Mouse (Mus musculus) lung, postnatal 10 days (tissue): Measurements from ENCODE around the gene Atn1.

Source experiments
- DNase-seq: peaks from one replicate; pipeline ENCODE4 v3.0.0; 2021

Gene Atn1

DNA sequence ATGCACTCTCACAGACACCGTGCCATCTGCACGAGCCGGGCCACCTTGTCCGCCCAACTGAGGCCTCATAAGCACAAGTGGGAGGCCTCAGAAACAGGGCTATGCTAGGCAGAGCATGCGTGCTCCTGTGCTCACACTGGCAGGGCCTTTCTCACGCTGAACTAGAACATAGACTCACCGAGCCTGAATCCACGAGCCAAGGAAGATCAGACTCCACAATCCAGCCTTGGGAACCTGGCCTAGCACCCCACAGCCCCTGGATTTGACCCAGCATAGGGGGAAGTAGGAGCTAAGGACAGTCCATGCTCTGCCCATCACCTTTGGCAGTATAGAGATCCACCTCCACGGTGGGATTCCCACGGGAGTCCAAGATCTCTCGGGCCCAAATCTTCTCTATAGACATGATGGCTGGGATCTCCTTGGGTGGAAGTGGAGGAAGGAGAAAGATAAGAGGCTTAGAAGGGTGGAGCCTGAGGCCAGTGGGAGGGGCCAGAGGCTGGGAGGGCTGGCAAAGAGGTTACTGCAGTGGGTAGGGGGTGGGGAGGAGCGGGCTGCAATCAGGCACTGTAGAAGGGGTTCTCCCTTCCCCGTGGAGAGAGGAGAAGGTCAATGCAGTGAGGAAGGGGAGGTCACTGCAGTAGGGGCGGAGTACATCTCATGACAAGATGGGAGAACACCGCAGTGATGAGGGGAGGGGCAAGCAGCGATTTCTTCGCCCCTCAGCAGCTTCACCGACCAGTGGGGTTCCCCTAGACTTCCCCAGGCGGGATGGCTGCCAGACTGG lies 11.8 kb upstream of the Atn1 start:
- DNase-seq, result peak; percentile 44

DNA sequence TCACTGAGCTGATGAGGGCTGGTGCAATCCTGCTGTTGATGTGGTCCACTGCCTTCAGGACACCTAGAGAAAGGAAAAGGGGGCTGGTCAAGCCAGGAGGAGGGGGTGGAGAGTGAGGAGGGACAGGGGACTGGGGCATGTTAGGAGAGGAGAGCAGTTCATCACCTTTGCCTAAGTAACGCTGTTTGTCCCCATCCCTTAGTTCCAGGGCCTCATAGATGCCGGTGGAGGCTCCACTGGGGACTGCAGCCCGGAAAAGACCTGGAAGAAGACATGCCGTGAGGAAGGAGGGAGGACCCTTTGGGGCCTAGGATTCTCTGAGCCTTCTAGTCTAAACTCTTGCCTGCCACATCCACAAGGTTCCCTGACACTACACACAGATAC lies 11.2 kb upstream of the Atn1 start:
- DNase-seq, result no peak

DNA sequence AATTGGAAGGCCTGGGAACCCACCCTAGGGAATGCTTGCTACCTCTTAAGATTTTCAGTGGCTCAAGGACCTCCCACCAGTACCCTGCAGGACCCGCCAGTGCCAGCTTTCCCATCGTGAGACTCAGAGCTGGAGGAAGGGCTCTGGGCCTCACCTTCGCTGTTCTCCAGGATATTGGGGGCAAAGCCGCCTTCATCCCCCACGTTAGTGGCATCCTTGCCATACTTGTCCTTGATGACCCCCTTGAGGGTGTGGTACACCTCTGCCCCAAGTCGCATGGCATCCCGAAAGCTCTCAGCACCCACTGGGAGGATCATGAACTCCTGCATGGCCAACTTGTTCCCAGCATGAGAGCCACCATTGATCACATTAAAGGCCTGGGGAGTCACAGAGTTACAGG lies 9.6 kb upstream of the Atn1 start:
- no peak for DNase-seq

DNA sequence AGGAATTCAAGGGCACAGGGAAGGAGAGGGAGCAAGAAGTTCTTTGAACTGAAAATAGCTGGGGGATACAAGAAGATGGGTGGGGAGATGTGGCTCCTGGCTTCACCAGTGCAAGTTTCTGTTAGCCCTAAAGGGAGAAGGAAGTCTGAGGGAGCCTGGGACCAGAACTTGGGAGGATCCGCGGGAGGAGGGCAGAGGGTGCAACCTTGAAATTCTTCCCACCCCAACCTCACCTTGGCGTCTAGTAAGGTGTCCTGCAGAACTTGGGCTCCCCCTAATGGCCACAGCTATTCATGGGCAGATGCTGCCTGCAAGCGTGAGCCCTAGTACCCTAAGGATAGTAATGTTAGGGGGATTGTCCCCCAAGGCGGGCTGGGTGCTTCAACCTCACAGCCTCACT lies 2.9 kb upstream of the Atn1 start:
- peak; percentile 92 for DNase-seq

DNA sequence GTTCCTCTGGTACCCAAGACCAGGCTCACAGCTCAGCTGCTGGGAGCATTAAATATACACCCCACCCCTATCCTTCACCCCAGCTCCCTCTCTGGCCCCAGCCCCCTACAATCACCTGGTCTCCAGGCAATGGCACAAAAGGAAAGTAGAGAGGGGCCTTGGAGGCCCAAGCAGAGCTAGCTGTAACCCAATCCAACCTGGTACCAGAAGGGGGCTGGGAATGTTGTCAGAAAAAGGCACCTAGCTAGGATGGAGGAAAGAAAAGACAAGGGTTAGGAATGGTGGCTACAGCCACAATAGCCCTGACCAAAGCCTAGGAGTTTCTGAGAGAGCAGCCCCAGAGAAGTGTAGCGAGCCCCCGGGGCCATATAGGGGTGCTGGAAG lies 2.5 kb upstream of the Atn1 start:
- DNase-seq, result peak; percentile 12

DNA sequence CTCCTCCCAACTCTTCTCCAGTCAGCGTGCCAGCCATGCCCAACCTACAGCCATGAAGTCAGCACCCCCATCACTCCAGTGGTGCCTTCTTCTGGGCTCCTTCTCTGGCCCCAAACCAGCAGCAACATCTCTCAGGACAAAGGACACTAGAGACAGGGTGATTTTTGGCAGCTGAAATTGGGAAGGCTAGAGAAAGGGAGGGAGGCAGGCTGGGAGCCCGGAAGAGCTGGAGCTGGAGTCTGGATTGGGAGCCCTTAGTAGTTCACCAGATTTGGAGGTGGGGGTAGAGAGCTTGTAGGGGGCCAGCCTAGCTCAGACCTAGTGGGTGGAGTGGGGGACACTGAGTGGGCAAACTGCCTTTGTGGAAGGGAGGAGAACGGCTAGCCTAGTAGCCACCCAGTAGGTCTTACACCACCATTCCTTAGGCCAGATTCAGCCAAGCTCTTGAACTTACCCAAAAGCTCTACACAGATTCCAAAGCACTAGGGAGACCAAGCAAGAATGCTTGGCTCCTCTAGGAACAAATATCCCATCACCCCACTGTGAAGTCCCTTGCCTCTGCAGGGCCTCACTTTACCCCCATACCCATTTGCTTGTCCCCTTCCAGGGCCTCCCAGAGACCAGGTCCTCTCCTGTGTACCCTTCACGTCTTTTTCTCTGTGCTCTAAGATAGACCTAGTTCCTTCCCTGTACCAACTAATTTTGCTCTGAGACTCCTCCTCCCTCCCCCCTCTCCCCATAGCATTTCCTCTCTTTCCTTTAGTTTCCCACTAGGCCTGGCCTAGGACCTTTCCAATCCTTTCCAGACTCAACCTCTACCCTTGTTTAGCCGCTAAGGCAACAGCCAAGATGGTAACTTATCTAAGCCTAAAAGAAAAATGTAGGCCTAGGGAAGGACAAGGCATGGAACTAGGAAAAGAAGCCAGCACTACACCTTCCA lies 1.9 kb upstream of the Atn1 start:
- peak; percentile 81 for DNase-seq

DNA sequence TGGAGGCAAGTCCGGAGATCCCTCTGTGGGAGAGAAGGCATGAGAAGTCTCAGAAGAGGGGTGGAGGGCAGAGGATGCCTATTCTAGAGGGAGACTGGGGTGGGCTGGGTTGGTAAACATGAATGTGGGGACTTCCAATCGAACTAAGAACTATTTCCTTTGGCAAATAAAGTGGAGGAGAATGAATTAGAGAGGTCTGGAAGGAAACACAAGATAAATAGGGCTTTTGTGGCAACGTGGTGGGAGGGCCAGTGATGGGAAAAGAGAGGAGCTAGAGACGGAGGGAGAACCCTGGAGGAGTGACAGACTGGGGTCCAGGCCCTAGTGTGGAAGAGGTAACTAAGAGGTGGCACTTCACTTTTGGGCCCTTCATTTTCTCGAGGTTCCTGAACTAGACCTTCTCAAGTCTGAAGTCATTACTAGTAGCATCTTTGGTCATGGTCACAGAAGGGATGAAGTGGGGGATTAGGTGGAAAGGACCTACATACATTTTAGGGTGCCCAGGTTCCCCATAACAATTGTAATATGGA lies 1.1 kb upstream of the Atn1 start:
- peak; percentile 28 for DNase-seq

DNA sequence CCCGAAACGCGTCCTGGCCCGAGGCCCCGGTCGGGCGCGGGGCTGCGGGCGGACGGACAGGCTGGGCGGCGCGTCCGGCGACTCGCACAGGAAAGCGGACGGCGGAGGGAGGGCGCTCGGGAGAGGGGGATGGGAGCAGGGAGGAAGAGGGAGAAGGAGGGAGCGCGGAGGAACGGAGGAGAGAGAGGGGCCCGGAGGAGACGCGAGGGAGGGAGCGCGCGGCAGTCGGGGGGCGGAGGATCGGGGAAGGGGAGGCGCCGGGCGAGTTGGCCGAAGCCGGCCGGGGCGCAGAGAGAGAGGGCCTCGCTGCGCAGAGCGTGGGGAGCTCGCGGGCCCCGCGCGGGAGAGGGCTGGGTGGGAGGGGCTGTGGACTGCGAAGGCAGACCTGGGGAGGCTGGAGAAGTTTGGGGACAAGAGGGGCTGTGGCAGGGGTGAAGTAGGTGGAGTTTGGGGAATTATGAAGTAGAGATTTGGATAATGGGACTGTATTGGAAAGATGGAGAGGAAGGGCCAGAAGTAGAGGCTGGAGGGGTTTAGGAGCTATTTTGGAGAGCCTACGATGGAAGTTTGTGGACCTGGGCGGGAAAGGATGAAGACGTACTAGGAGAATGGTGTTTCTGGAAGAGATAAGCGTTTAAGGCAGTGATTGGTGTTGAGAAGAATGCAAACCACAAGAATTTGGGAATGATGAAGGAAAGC lies 477 bp upstream of the Atn1 start:
- DNase-seq, result peak; percentile 94

DNA sequence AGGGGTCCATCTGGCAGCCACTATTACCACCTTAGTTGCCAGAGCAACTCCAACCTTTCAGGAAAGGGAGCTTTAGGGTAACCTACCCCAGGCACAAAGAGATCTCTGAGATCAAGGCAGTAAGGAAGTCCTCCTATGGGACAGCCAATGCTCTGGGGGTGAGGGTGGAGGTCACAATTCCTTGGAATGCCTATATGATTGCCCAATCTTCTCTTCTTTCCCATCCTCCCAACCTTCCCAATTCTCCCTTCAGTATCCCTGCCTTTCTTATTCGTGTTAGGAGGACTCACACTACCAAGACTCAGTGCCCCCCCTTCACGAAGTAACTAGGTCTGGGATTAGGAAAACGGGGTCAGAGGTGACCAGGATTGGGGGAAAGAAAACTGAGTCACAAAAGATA lies 1.0 kb downstream of the Atn1 start:
- no peak for DNase-seq

DNA sequence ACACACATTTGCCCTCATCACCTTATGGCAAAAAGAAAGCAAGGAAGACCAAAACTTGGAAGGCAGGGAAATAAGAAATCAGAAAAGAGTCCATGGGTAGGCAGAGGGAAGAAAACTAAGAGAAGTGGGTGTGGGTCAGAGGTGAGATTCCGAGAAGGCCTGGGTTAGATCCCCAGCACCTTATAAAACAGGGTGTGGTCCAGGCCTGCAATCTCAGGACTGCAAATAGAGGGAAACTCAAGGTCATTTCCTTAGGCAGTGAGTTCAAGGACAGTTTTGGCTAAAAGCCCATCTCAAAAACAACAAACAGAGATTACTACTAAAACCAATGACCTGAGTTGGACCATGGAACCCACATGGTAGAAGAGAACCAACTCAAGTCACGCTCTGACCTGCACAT lies 2.5 kb downstream of the Atn1 start:
- DNase-seq, result no peak

DNA sequence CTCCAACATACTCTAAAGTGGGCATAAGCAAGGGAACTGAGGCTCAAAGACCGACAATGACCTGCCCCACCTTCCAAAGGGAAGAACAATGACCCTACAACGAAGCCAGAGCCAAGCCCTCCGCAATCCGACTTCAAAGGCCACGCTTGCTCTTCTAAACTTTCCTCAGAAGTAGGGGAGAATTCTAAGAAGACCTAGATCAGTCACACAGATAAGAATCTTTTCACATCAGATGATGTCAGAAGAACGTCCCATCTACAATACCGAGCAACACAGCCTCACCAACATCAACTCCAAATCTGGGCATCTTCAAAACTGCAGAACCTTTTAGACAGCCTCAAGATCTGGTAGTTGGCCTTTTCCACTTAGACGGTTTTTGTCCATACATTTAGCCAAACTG lies 5.9 kb downstream of the Atn1 start:
- no peak for DNase-seq

DNA sequence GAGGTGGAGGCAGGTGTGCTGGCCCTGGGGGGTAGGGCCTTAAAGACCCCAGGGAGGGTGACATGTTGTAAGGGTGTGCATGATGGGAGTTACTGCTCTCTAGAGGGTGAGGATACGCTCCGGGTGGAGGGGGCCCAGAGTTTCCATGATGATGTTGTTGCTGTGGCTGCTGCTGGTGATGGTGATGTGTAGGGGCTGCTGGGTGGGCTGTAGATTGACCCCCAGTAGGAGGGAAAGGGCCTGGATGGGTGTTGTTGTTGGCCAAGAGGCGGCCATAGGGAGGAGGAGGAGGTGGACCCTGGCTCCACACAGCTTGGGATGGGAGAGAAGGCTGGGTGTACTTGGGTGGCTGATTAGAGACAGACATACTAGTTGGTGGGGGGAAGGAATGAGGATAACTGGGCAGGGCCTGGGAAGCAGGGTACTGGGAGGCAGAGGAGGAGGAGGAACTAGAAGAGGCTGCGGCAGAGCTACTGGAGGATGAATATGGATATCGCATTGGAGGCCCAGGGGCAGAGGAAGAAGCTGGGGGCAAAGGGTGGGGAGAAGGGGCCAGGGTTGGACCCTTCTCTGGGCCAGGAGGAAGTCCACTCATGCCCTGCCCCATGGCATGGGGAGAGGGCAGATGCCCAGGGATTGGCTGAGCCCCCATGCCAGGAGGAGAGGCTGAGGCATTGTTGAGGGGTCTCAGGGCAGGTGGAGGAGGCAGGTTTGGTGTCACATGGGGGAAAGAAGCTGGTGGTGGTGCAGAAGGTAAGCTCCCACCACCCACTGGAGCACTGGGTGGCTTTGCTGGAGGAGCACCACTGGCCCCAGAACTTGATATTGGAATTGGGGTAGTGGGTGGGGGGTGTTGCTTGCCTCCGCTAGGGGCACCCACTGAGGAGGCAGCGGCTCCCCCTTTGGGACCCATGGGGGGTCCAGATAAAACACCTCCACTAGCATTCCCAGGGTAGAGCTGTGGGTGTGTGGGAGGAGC lies 9.4 kb downstream of the Atn1 start:
- no peak for DNase-seq

DNA sequence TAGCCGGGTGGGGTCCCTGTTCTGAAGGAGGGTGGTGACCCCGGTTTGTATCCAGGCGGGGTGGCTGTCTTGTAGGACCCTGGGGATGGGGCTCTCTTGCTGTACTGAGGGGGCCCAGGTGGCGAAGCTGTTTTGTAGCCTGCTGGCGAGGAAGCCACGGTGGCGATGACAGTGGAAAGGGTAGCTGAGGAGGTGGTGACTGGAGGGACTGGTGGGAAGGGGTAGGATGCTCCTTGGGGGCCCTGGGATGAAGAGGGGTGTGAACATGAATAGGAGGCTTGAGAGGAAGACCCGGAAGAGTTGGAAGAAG lies 10.1 kb downstream of the Atn1 start:
- DNase-seq, result no peak

DNA sequence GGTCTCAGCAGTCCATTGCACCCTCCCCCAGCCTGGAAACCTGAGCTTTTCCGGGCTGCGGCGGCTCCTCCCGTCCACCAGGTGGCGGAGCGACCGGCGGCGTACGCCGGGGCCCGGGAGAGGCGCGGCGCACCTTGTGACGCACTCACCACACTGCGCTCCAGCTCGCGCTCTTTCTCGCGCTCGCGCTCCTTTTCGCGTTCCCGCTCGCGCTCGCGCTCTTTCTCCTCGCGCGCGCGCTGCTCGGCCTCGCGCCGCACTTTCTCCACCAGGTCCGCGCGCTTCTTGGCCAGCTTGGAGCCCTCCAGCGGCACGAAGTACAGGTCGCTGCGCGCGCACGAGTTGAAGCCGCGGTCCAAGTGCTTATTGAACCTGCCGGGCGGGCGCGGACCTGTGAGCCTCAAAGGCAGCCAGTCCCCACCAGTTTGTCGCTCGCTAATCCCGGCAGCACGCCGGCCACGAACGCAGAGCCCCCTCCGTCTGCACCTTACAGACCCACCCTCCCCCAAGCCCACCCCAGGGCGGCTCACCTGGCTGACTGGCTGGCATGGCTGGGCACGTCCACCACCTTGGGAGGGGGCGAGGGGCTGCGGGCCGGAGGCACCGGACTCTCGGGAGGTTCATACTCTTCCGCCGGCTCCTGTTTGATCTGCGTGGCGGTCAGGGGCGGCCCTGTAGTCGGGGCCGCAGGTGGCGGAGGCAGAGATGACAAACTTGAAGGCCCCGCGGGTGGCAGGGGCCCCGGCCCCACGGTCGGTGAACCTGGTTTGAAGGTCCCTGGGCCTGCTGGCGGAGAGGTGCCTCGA lies 10.6 kb downstream of the Atn1 start:
- peak; percentile 94 for DNase-seq

DNA sequence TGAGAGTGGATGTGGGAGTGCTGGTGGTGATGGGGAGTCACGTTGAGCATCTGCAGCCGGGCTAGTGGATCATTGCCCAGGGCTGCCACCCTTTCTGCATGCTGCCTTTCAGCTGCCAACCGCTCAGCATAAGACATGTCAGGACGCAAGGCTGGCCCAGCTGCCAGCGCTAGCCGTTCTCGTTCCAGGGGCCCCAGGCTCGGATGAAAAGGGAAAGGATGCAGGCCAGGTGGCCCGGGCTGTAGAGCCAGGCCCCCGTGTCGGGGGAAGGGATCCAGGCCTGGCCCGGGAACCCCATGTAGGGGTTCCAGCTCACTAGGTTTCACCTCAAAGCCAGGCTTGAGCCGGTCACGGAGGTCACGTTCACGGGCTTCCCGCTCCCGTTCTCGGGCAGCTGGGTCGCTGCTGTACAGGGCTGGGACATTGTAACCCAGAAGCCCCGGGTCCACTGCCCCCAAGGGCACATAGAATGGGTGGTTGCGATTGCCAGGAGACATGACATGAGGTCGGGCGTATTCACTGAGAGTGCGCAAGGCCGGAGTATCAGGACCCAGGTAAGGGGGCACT lies 11.5 kb downstream of the Atn1 start:
- DNase-seq, result no peak

DNA sequence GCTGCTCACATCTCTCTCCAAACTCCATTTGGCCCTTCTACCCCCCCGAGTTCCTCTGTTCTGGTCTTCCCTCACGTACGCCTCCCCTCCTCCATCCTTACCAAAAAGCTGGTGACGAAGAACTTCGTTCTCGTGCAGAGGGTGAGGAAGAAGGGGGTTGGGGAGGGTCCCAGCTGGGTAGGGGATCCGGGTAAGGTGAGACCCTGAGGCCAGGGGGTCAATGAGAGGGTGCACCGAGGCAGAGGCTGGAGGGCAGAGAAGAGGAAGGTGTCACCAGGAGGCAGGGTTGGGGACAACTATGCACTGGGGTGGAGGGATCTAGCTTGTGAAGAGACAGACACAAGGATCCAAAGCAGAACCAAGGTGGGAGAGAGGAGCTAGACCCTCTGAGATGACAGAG lies 12.7 kb downstream of the Atn1 start:
- DNase-seq, result no peak

DNA sequence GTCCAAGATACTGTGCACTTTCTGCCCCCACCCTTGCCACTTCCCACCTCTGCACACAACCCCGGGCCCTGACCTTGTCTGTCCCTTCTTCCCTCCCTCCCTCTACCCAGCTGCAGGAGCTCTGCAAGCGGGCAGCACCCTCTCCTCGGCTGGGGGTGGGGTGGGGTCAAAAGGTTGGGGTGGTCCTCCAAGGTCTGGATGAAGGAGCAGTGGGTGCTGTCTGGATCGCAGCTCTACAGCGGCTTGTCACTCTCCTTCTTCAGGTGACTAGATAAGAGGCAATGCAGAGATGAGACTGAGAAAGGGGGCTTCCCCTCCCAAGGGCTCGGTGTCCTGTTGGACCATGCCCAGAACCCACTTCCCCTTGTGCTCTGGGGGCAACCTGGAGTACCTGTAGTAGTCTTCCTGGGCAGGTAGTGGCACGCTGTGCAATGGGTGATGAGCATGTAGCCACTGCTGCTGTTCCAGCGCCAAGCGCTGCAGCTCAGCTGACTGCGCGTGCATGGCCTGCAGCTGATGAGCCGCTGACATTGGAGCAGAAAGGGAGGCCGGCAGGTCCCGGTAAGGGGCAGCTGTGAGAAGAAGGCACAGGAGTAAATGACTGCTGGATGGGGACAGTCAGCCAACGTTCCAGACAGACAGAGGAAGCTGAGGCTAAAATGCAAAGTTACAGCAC lies 13.3 kb downstream of the Atn1 start:
- no peak for DNase-seq

DNA sequence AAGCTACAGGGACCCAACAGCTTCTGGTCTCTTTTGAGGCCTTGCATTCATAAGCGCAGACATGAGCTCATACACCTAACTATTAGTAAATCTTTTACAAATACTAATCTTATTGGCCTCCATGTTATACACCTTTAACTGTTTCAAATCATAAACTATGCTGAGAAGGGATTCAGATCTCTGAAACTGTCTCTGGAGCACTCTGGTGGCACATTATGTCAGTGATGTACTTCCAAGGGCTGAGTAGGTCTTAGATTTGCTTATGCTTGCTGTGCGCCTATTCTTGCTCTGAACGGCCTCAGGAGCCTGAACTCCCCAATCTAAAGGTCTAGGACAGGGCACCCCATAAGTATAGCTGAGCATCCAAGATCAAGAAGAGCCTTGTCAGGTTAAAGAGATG lies 14.5 kb downstream of the Atn1 start:
- DNase-seq, result no peak

DNA sequence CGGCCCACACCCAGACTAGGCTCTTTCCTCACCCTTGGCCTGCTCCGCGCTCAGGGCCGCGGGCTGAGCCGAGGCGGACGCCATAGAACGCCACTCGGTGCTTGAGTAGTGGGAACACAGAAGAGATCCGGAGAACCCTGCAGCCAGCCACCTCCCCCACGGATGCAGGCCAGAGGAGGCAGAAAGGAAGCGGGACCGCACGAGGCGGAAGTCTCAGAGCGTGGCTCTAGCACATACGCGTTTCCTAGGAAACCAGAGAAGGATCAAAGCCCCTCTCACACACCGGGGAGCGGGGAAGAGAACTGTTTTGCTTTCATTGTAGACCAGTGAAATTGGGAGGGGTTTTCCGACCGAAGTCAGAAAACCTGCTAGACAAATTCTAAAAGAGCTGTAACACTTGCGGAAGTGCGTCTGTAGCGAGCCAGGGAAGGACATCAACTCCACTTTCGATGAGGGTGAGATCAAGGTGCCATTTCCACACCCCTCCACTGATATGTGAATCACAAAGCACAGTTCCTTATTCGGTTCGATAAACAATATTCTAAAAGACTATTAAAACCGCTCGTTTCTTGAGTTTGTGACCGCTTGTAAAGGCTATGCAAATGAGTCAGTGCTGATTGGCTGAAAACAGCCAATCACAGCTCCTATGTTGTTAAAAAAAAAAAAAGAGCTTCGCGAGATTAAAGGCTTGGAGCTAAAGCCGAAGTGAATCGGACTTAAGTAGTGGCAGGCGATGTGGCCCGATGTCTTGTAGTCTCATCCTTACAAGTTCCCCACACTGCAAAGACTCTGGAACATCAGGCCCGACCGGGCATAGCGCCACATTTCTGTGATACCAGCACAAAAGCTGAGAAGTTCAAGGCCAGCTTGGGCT lies 15.2 kb downstream of the Atn1 start, which contains the start of gene Grcc10:
Gene Grcc10, minus strand, starts transcription at position 487 of the 874 bp plus-strand sequence.
- peak; percentile 93 for DNase-seq
